Mouse (Mus musculus): Measurements from ENCODE around the gene Sgo2b.
A peak's percentile ranks its signal among the peaks of the same experiment; 100 is the strongest.
"Not testable (repeated sequence)": the region's sequence is repeated elsewhere in the genome, so short reads cannot be mapped to it uniquely, and the experiment has no call there.

Sgo2b gene

GRCm38 (mm10) chr8:63951626-63952377, at the start of gene Sgo2b:
Gene Sgo2b (minus strand): TSS chr8:63952248.
- peak; percentile 5 for DNase-seq

- DNase-seq, result not testable (repeated sequence)
Observed at GRCm38 (mm10) chr8:63970612-63971391, 18.8 kb upstream of the Sgo2b start.

- no peak for DNase-seq
Observed at GRCm38 (mm10) chr8:63961032-63961785, 9.2 kb upstream of the Sgo2b start.

- not testable (repeated sequence) for DNase-seq
Observed at GRCm38 (mm10) chr8:63953802-63954201, 1.8 kb upstream of the Sgo2b start.

- DNase-seq, result no peak
Observed at GRCm38 (mm10) chr8:63933171-63933570, 18.9 kb downstream of the Sgo2b start.

- DNase-seq, result no peak
Observed at GRCm38 (mm10) chr8:63929301-63930097, 22.5 kb downstream of the Sgo2b start.

- no peak for DNase-seq
Observed at GRCm38 (mm10) chr8:63921257-63921960, 30.6 kb downstream of the Sgo2b start.

- DNase-seq, result no peak
Observed at GRCm38 (mm10) chr8:63895096-63895495, 57.0 kb downstream of the Sgo2b start.

GRCm38 (mm10) chr8:63878353-63878752, 73.7 kb downstream of the Sgo2b start:
- no peak for DNase-seq

GRCm38 (mm10) chr8:63877393-63877792, 74.7 kb downstream of the Sgo2b start:
- peak; percentile 82 for DNase-seq

- DNase-seq, result no peak
Observed at GRCm38 (mm10) chr8:63876949-63877348, 75.1 kb downstream of the Sgo2b start.
